Mouse (Mus musculus): ENCODE results near the gene Gucd1. TPM values are rescaled to one million over a fixed set of nuclear protein-coding genes. Genes with fewer than 3 reads are reported as not detected.
"Not testable (repeated sequence)": the region's sequence is repeated elsewhere in the genome, so short reads cannot be mapped to it uniquely, and the experiment has no call there.

The Gucd1 gene
- total and polyA plus RNA-seq, 2 experiments from 2014 or later = 16.0 to 44.9 TPM

GRCm38 (mm10) chr10:75505130-75505495, 12.7 kb downstream of the Gucd1 start:
- ATAC-seq (no peak), DNase-seq (no peak)
- Histone ChIP-seq H3K27ac (ENCODE audit: low read depth, low read length) (no peak overlapping the region), H3K9ac (no peak overlapping the region), H3K36me3 (ENCODE audit: insufficient read depth) (peaks cover 31% of the 10 kb centered on the region), H3K4me1 (ENCODE audit: insufficient read depth) (no peaks in the 10 kb centered on the region), H3K4me2 (ENCODE audit: low read depth) (no peak overlapping the region), H3K27me3 (ENCODE audit: insufficient read depth, low read length) (no peaks in the 10 kb centered on the region), H3K4me3 (ENCODE audit: low read depth, low read length) (no peak overlapping the region), H3K9me3 (ENCODE audit: low read length) (no peaks in the 10 kb centered on the region)
- no peak for TF ChIP-seq CTCF (IDR thresholded peaks at IDR 0.05; ENCODE audit: low read depth)
- 89% methylated on average over 3 of the region's 3 CpGs for WGBS

- Histone ChIP-seq H3K27me3 (ENCODE audit: insufficient read depth, low read length) (no peaks in the 10 kb centered on the region), H3K4me2 (ENCODE audit: low read depth) (no peak overlapping the region), H3K9ac (no peak overlapping the region), H3K36me3 (ENCODE audit: insufficient read depth) (peaks cover 25% of the 10 kb centered on the region), H3K27ac (ENCODE audit: low read depth, low read length) (no peak overlapping the region), H3K4me3 (ENCODE audit: low read depth, low read length) (no peak overlapping the region), H3K4me1 (ENCODE audit: insufficient read depth) (no peaks in the 10 kb centered on the region), H3K9me3 (ENCODE audit: low read length) (no peaks in the 10 kb centered on the region)
- no peak for TF ChIP-seq CTCF (IDR thresholded peaks at IDR 0.05; ENCODE audit: low read depth)
- no peak for ATAC-seq
- no peak for DNase-seq
- WGBS = 90% methylated on average over 8 of the region's 8 CpGs
These were observed 13.3 kb downstream of the Gucd1 start for GRCm38 (mm10) chr10:75504234-75505129.

GRCm38 (mm10) chr10:75503692-75504091, 14.1 kb downstream of the Gucd1 start:
- no peak for TF ChIP-seq CTCF (IDR thresholded peaks at IDR 0.05; ENCODE audit: low read depth)
- Histone ChIP-seq H3K9me3 (ENCODE audit: low read length) (no peaks in the 10 kb centered on the region), H3K27me3 (ENCODE audit: insufficient read depth, low read length) (no peaks in the 10 kb centered on the region), H3K9ac (no peak overlapping the region), H3K27ac (ENCODE audit: low read depth, low read length) (no peak overlapping the region), H3K4me2 (ENCODE audit: low read depth) (no peak overlapping the region), H3K4me3 (ENCODE audit: low read depth, low read length) (no peak overlapping the region), H3K4me1 (ENCODE audit: insufficient read depth) (no peaks in the 10 kb centered on the region), H3K36me3 (ENCODE audit: insufficient read depth) (peaks cover 17% of the 10 kb centered on the region)
- DNase-seq = no peak
- WGBS = 95% methylated on average over 7 of the region's 7 CpGs
- ATAC-seq = no peak

GRCm38 (mm10) chr10:75501641-75502040, 16.1 kb downstream of the Gucd1 start:
- H3K4me2 ChIP-seq (ENCODE audit: low read depth) = no peak overlapping the region
- H3K36me3 ChIP-seq (ENCODE audit: insufficient read depth) = no peaks in the 10 kb centered on the region
- H3K9me3 ChIP-seq (ENCODE audit: low read length) = no peaks in the 10 kb centered on the region
- WGBS = 73% methylated on average over 1 of the region's 1 CpGs
- no peaks in the 10 kb centered on the region for H3K4me1 ChIP-seq (ENCODE audit: insufficient read depth)
- H3K27me3 ChIP-seq (ENCODE audit: insufficient read depth, low read length) = no peaks in the 10 kb centered on the region
- DNase-seq = no peak
- H3K9ac ChIP-seq = no peak overlapping the region
- ATAC-seq = no peak
- no peak overlapping the region for H3K27ac ChIP-seq (ENCODE audit: low read depth, low read length)
- no peak for TF ChIP-seq CTCF (IDR thresholded peaks at IDR 0.05; ENCODE audit: low read depth)
- no peak overlapping the region for H3K4me3 ChIP-seq (ENCODE audit: low read depth, low read length)

GRCm38 (mm10) chr10:75500345-75500744, 17.4 kb downstream of the Gucd1 start:
- Histone ChIP-seq H3K36me3 (ENCODE audit: insufficient read depth) (no peaks in the 10 kb centered on the region), H3K4me3 (ENCODE audit: low read depth, low read length) (no peak overlapping the region), H3K27ac (ENCODE audit: low read depth, low read length) (no peak overlapping the region), H3K4me2 (ENCODE audit: low read depth) (no peak overlapping the region), H3K9ac (no peak overlapping the region), H3K27me3 (ENCODE audit: insufficient read depth, low read length) (no peaks in the 10 kb centered on the region), H3K9me3 (ENCODE audit: low read length) (no peaks in the 10 kb centered on the region), H3K4me1 (ENCODE audit: insufficient read depth) (no peaks in the 10 kb centered on the region)
- TF ChIP-seq CTCF (IDR thresholded peaks at IDR 0.05; ENCODE audit: low read depth) = no peak
- no peak for ATAC-seq
- DNase-seq = no peak
- WGBS = 81% methylated on average over 7 of the region's 7 CpGs

GRCm38 (mm10) chr10:75499791-75500190, 18.0 kb downstream of the Gucd1 start:
- H3K9me3 ChIP-seq (ENCODE audit: low read length) = no peaks in the 10 kb centered on the region
- no peak for TF ChIP-seq CTCF (IDR thresholded peaks at IDR 0.05; ENCODE audit: low read depth)
- H3K9ac ChIP-seq = no peak overlapping the region
- H3K27me3 ChIP-seq (ENCODE audit: insufficient read depth, low read length) = no peaks in the 10 kb centered on the region
- DNase-seq (no peak), ATAC-seq (no peak)
- H3K4me1 ChIP-seq (ENCODE audit: insufficient read depth) = no peaks in the 10 kb centered on the region
- H3K4me3 ChIP-seq (ENCODE audit: low read depth, low read length) = no peak overlapping the region
- WGBS = 62% methylated on average over 3 of the region's 3 CpGs
- H3K27ac ChIP-seq (ENCODE audit: low read depth, low read length) = no peak overlapping the region
- H3K36me3 ChIP-seq (ENCODE audit: insufficient read depth) = no peaks in the 10 kb centered on the region
- no peak overlapping the region for H3K4me2 ChIP-seq (ENCODE audit: low read depth)

GRCm38 (mm10) chr10:75499214-75499613, 18.6 kb downstream of the Gucd1 start:
- not testable (repeated sequence) for H3K9ac ChIP-seq; DNase-seq; ATAC-seq; H3K27me3 ChIP-seq (ENCODE audit: insufficient read depth, low read length); H3K4me1 ChIP-seq (ENCODE audit: insufficient read depth); H3K4me3 ChIP-seq (ENCODE audit: low read depth, low read length); H3K36me3 ChIP-seq (ENCODE audit: insufficient read depth); H3K27ac ChIP-seq (ENCODE audit: low read depth, low read length); H3K4me2 ChIP-seq (ENCODE audit: low read depth); H3K9me3 ChIP-seq (ENCODE audit: low read length)
- 82% methylated on average over 7 of the region's 7 CpGs for WGBS
